Mouse (Mus musculus): ENCODE measurements around the gene Gm525. TPM values are rescaled to one million over a fixed set of nuclear protein-coding genes. Genes with fewer than 3 reads are reported as not detected.

Gm525 gene
- total and polyA plus RNA-seq, 3 experiments, result 0.34 TPM; not detected in 2

DNA sequence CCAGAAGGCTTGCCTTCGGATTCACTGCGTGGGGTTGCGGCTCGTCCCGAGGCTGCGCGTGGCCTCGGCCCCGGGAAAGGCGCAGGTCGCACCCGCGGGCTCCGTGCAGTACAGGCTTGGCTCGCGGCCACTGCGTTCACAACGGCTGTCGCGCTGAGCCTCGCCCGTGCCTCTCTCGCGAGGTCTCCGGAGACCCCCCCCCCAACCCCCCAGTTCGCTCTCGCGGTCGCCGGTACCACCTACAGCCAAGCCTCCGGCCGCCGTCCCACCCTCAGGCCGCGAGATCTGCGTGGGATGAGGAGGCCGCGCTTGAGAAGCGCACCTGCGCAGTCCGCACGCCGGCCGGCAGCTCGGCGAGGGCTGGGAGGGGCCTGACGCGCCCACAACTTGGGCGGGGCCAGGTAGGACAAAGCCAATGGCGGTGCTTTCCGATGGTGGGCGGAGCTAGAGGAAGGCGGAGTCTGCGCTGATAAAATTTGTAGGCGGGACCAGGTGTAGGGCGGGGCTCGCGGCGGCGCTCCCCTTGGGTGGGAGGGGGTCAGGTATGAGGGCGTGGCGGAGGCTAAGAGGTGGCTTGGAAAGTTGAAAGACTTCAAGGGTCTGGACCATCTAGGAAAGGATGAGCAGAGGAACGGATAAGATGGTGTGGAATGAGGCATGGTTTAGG is 13.1 kb upstream of the Gm525 start:
- peaks cover 2 to 39% of the 10 kb centered on the region in 2 experiments; a peak in 3 of 4 replicates for H3K4me1 ChIP-seq (ENCODE audit: control insufficient read depth in 1 of 2, insufficient read depth in 2 of 2)
- H3K9me3 ChIP-seq (replicated peaks; ENCODE audit: low read length), result peaks cover 5% of the 10 kb centered on the region
- peak overlapping the region; percentile 69 for H3K4me2 ChIP-seq (ENCODE audit: insufficient read depth, low read depth, poor library complexity, severe bottlenecking)
- dilution Hi-C loops (cut with MboI; ENCODE audit: extremely low pct_ligation_motif_present, extremely low pct_unique_long_range_greater_than_20kb, low sequenced_read_pairs), result no loop called here
- H3K27ac ChIP-seq (ENCODE audit: insufficient read depth, low read depth), result peak overlapping the region; percentile 5; the same call in 1 of the 2 replicates
- no peaks in the 10 kb centered on the region for H3K27me3 ChIP-seq (replicated peaks)
- peaks cover 5% of the 10 kb centered on the region for H3K79me2 ChIP-seq (replicated peaks; ENCODE audit: control insufficient read depth, extremely low read depth, insufficient read depth, poor library complexity, severe bottlenecking)
- peak overlapping the region; percentile 75 for H3K9ac ChIP-seq (ENCODE audit: insufficient read depth, low read depth)
- peak; percentile 82 for TF ChIP-seq SIN3A (IDR thresholded peaks at IDR 0.05; ENCODE audit: low read length)
- TF ChIP-seq ZKSCAN1 (IDR thresholded peaks at IDR 0.05; ENCODE audit: borderline replicate concordance, low read depth, low read length), result no peak
- 0 out of 2 replicates have a peak, but pooled peaks have one; percentile 23 for TF ChIP-seq IRF4 (IDR thresholded peaks at IDR 0.05; ENCODE audit: low read depth, low read length)
- no peak for TF ChIP-seq RAD21 (IDR thresholded peaks at IDR 0.05; ENCODE audit: low read depth, low read length)
- TF ChIP-seq ELF1 (IDR thresholded peaks at IDR 0.05; ENCODE audit: low read depth, low read length), result peak; percentile 66
- TF ChIP-seq ETS1 (conservative IDR thresholded peaks at IDR 0.05; ENCODE audit: low read depth, low read length), result no peak
- peak; percentile 94 for TF ChIP-seq MAZ (IDR thresholded peaks at IDR 0.05; ENCODE audit: low read depth, low read length)
- peak; percentile 79 for TF ChIP-seq NELFE (IDR thresholded peaks at IDR 0.05; ENCODE audit: low read depth, low read length)
- peak; percentile 88 for TF ChIP-seq NRF1 (IDR thresholded peaks at IDR 0.05; ENCODE audit: low read depth, low read length)
- peak; percentile 62 for TF ChIP-seq HCFC1 (IDR thresholded peaks at IDR 0.05; ENCODE audit: low read depth, low read length)
- peak; percentile 76; the same call in 1 of the 2 replicates for TF ChIP-seq ZMIZ1 (IDR thresholded peaks at IDR 0.05; ENCODE audit: low read depth, low read length)
- TF ChIP-seq MAX (IDR thresholded peaks at IDR 0.05; ENCODE audit: low read length), result peak; percentile 78; the same call in 1 of the 2 replicates
- peak; percentile 76; the same call in 1 of the 2 replicates for TF ChIP-seq MXI1 (IDR thresholded peaks at IDR 0.05; ENCODE audit: low read depth, low read length)
- TF ChIP-seq POLR2A (IDR thresholded peaks at IDR 0.05; ENCODE audit: low read depth, low read length), result peak; percentile 74
- TF ChIP-seq UBTF (IDR thresholded peaks at IDR 0.05; ENCODE audit: low read depth, low read length), result no peak
- TF ChIP-seq BHLHE40 (IDR thresholded peaks at IDR 0.05; ENCODE audit: low read depth, low read length), result peak; percentile 51
- peak; percentile 96 for TF ChIP-seq CHD2 (IDR thresholded peaks at IDR 0.05; ENCODE audit: low read length)
- no peak for TF ChIP-seq PAX5 (IDR thresholded peaks at IDR 0.05; ENCODE audit: low read length)
- in situ Hi-C loops (cut with MboI; ENCODE audit: low pct_ligation_motif_present, low pct_unique_long_range_greater_than_20kb, low sequenced_read_pairs), result no loop called here
- H3K4me3 ChIP-seq (replicated peaks in 1 of 3; ENCODE audit: low read depth in 2 of 3, low read length in 2 of 3, poor library complexity in 1 of 3), result peak overlapping the region; percentile 59 to 98 (median 69)
- H3K36me3 ChIP-seq (replicated peaks in 1 of 2; ENCODE audit: control insufficient read depth in 1 of 2, insufficient read depth in 1 of 2, low read length in 1 of 2), result peaks cover 0 to 16% of the 10 kb centered on the region in 2 experiments
- DNase-seq (ENCODE audit: extremely low read depth), result peak; percentile 98

DNA sequence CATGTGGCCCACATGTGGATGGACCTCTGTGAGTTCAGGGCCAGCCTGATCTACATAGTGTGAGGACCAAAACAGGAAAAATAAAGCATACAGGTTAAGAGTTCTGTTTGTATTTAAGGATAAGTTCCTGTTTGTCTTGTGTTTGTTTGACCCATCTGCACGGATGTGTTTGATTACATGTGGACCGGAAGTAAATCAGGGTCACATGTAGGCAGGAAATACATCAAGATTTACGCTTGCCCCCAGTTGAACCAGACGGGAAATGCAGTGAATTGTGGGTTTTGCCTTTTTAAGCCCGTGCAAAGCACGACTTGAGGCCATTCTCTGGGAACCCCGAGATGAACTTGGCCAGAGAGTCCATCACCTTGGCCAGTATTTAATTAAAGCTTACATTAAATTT is 12.3 kb upstream of the Gm525 start:
- H3K79me2 ChIP-seq (replicated peaks; ENCODE audit: control insufficient read depth, extremely low read depth, insufficient read depth, poor library complexity, severe bottlenecking), result peaks cover 5% of the 10 kb centered on the region
- TF ChIP-seq RAD21 (IDR thresholded peaks at IDR 0.05; ENCODE audit: low read depth, low read length) (no peak), ZC3H11A (IDR thresholded peaks at IDR 0.05; ENCODE audit: low read depth, low read length) (no peak), MYC (IDR thresholded peaks at IDR 0.05; ENCODE audit: low read depth, low read length) (0 out of 2 replicates have a peak, but pooled peaks have one; percentile 18)
- H3K36me3 ChIP-seq (replicated peaks in 1 of 2; ENCODE audit: control insufficient read depth in 1 of 2, insufficient read depth in 1 of 2, low read length in 1 of 2), result peaks cover 0 to 11% of the 10 kb centered on the region in 2 experiments
- no peak overlapping the region for H3K9ac ChIP-seq (ENCODE audit: insufficient read depth, low read depth)
- in situ Hi-C loops (cut with MboI; ENCODE audit: low pct_ligation_motif_present, low pct_unique_long_range_greater_than_20kb, low sequenced_read_pairs), result no loop called here
- H3K4me3 ChIP-seq (replicated peaks in 1 of 3; ENCODE audit: low read depth in 2 of 3, low read length in 2 of 3, poor library complexity in 1 of 3), result no peak overlapping the region
- dilution Hi-C loops (cut with MboI; ENCODE audit: extremely low pct_ligation_motif_present, extremely low pct_unique_long_range_greater_than_20kb, low sequenced_read_pairs), result no loop called here
- no peak for DNase-seq (ENCODE audit: extremely low read depth)
- no peak overlapping the region for H3K4me2 ChIP-seq (ENCODE audit: insufficient read depth, low read depth, poor library complexity, severe bottlenecking)
- H3K4me1 ChIP-seq (ENCODE audit: control insufficient read depth in 1 of 2, insufficient read depth in 2 of 2), result peaks cover 2 to 31% of the 10 kb centered on the region in 2 experiments; a peak in 3 of 4 replicates
- H3K9me3 ChIP-seq (replicated peaks; ENCODE audit: low read length), result peaks cover 5% of the 10 kb centered on the region
- no peaks in the 10 kb centered on the region for H3K27me3 ChIP-seq (replicated peaks)
- H3K27ac ChIP-seq (ENCODE audit: insufficient read depth, low read depth), result no peak overlapping the region

Data from CH12.LX (cell line).